In genomic region chr8:11043591-11043990, GRCm38 (mm10) we compare ENCODE assay signal across 21 mouse cellular contexts. TPM values are rescaled to one million over a fixed set of nuclear protein-coding genes. Genes with fewer than 3 reads are reported as not detected.
A peak's percentile ranks its signal among the peaks of the same experiment; 100 is the strongest.
DNase-seq lines count a peak whose midpoint lies in the region; ATAC-seq and TF ChIP-seq lines count a peak whose summit lies in the region.
"Had no signal": no experiment of that assay in that cellular context is flagged by ENCODE, and none has a peak within 500 bp of the region (broad histone marks: within the 10 kb centered on the region; RNA-seq: fewer than 3 reads in every experiment).

No protein-coding gene starts in this region.

- no peak for ATAC-seq in hindbrain, embryonic 13.5 days (ENCODE audit: low FRiP score)
- no peak for ATAC-seq in hindbrain, embryonic 12.5 days (ENCODE audit: low FRiP score)
- peak; percentile 51; the same call in 1 of the 2 replicates for ATAC-seq in embryonic facial prominence, embryonic 15.5 days (ENCODE audit: insufficient number of reproducible peaks, low FRiP score, low TSS enrichment, low read depth)
- peak; percentile 75 for ATAC-seq in limb, embryonic 14.5 days (ENCODE audit: low FRiP score, low read depth)
- ATAC-seq: activated CD4-positive, CD25-positive, alpha-beta regulatory T cell, adult 4 months; CD4-positive, CD25-positive, alpha-beta regulatory T cell, adult 4 months; forebrain, embryonic 15.5 days; intestine, embryonic 15.5 days had no signal

- H3K27ac ChIP-seq in hindbrain, embryonic 13.5 days, result peak overlapping the region; percentile 37; the same call in 1 of the 2 replicates
- H3K27ac ChIP-seq in hindbrain, embryonic 12.5 days, result no peak overlapping the region
- peak overlapping the region; percentile 65 for H3K27ac ChIP-seq in embryonic facial prominence, embryonic 15.5 days (replicated peaks)
- H3K27ac ChIP-seq in limb, embryonic 14.5 days (replicated peaks; ENCODE audit: low read depth, low read length), result 0 out of 2 replicates have a peak overlapping the region, but pooled peaks have one; percentile 19
- H3K27ac ChIP-seq: forebrain, embryonic 15.5 days; hindbrain, embryonic 14.5 days; intestine, embryonic 15.5 days; kidney, postnatal 0 days; layer of hippocampus, adult 2 months; liver, embryonic 12.5 days had no signal

- H3K9ac ChIP-seq in hindbrain, embryonic 13.5 days, result no peak overlapping the region
- H3K9ac ChIP-seq in hindbrain, embryonic 12.5 days, result no peak overlapping the region
- no peak overlapping the region for H3K9ac ChIP-seq in embryonic facial prominence, embryonic 15.5 days
- H3K9ac ChIP-seq in limb, embryonic 14.5 days (ENCODE audit: low read depth, low read length, severe bottlenecking), result no peak overlapping the region
- H3K9ac ChIP-seq: forebrain, embryonic 15.5 days; hindbrain, embryonic 14.5 days; intestine, embryonic 15.5 days; liver, embryonic 12.5 days; midbrain, embryonic 12.5 days had no signal

- 75% methylated on average over 4 of the region's 4 CpGs for WGBS in hindbrain, embryonic 13.5 days
- WGBS in hindbrain, embryonic 12.5 days, result 62% methylated on average over 4 of the region's 4 CpGs
- WGBS in embryonic facial prominence, embryonic 15.5 days, result 41% methylated on average over 4 of the region's 4 CpGs
- 24% methylated on average over 4 of the region's 4 CpGs for WGBS in limb, embryonic 14.5 days

- intact Hi-C loops in left cerebral cortex, postnatal 4 days (cut with DNase I), result no loop called here

- no peaks in the 10 kb centered on the region for H3K36me3 ChIP-seq in hindbrain, embryonic 13.5 days
- H3K36me3 ChIP-seq in hindbrain, embryonic 12.5 days, result no peaks in the 10 kb centered on the region
- H3K36me3 ChIP-seq in embryonic facial prominence, embryonic 15.5 days, result no peaks in the 10 kb centered on the region
- H3K36me3 ChIP-seq in limb, embryonic 14.5 days (ENCODE audit: control insufficient read depth, insufficient read depth, low read length), result no peaks in the 10 kb centered on the region
- H3K36me3 ChIP-seq: forebrain, embryonic 15.5 days; intestine, embryonic 15.5 days; liver, embryonic 12.5 days; midbrain, embryonic 12.5 days had no signal

- no peaks in the 10 kb centered on the region for H3K27me3 ChIP-seq in hindbrain, embryonic 13.5 days
- H3K27me3 ChIP-seq in hindbrain, embryonic 12.5 days, result no peaks in the 10 kb centered on the region
- no peaks in the 10 kb centered on the region for H3K27me3 ChIP-seq in embryonic facial prominence, embryonic 15.5 days
- H3K27me3 ChIP-seq in limb, embryonic 14.5 days (ENCODE audit: control insufficient read depth, insufficient read depth, low read length), result no peaks in the 10 kb centered on the region
- H3K27me3 ChIP-seq: forebrain, embryonic 15.5 days; intestine, embryonic 15.5 days; liver, embryonic 12.5 days; midbrain, embryonic 12.5 days had no signal

- peak; percentile 34 for DNase-seq in adrenal gland, postnatal 14 days
- DNase-seq in adrenal gland, postnatal 36 days, result no peak
- DNase-seq in limb, embryonic 14.5 days (ENCODE audit: low spot score), result peak; percentile 19
- DNase-seq in left cerebral cortex, postnatal 4 days, result no peak
- DNase-seq: cerebellum, adult 8-10 months; heart, postnatal 10 days; lung, adult 2 months; retina, postnatal 1 day; right cerebral cortex, postnatal 4 days had no signal

- H3K4me1 ChIP-seq in hindbrain, embryonic 13.5 days (replicated peaks), result peaks cover 11% of the 10 kb centered on the region
- peaks cover 15% of the 10 kb centered on the region for H3K4me1 ChIP-seq in hindbrain, embryonic 12.5 days
- peaks cover 13% of the 10 kb centered on the region for H3K4me1 ChIP-seq in embryonic facial prominence, embryonic 15.5 days
- peaks cover 12% of the 10 kb centered on the region for H3K4me1 ChIP-seq in limb, embryonic 14.5 days (ENCODE audit: control insufficient read depth, insufficient read depth, low read length)
- H3K4me1 ChIP-seq: forebrain, embryonic 15.5 days; midbrain, embryonic 12.5 days had no signal

- no peaks in the 10 kb centered on the region for H3K9me3 ChIP-seq in hindbrain, embryonic 13.5 days
- H3K9me3 ChIP-seq in hindbrain, embryonic 12.5 days (replicated peaks), result no peaks in the 10 kb centered on the region
- H3K9me3 ChIP-seq in embryonic facial prominence, embryonic 15.5 days (replicated peaks), result no peaks in the 10 kb centered on the region
- H3K9me3 ChIP-seq in limb, embryonic 14.5 days (ENCODE audit: control insufficient read depth, low read length), result no peaks in the 10 kb centered on the region
- H3K9me3 ChIP-seq: forebrain, embryonic 15.5 days; intestine, embryonic 15.5 days; liver, embryonic 12.5 days; midbrain, embryonic 12.5 days had no signal

- H3K4me3 ChIP-seq in hindbrain, embryonic 13.5 days, result no peak overlapping the region
- no peak overlapping the region for H3K4me3 ChIP-seq in hindbrain, embryonic 12.5 days
- no peak overlapping the region for H3K4me3 ChIP-seq in embryonic facial prominence, embryonic 15.5 days (replicated peaks)
- H3K4me3 ChIP-seq in limb, embryonic 14.5 days (replicated peaks; ENCODE audit: low read length), result no peak overlapping the region
- H3K4me3 ChIP-seq: forebrain, embryonic 15.5 days; intestine, embryonic 15.5 days; layer of hippocampus, adult 2 months; liver, embryonic 12.5 days; midbrain, embryonic 12.5 days had no signal

- H3K4me2 ChIP-seq in hindbrain, embryonic 13.5 days, result no peak overlapping the region
- no peak overlapping the region for H3K4me2 ChIP-seq in hindbrain, embryonic 12.5 days (replicated peaks)
- H3K4me2 ChIP-seq in embryonic facial prominence, embryonic 15.5 days (replicated peaks), result no peak overlapping the region
- H3K4me2 ChIP-seq in limb, embryonic 14.5 days (replicated peaks; ENCODE audit: low read depth, low read length, severe bottlenecking), result no peak overlapping the region
- H3K4me2 ChIP-seq: forebrain, embryonic 15.5 days; hindbrain, embryonic 14.5 days; intestine, embryonic 15.5 days; liver, embryonic 12.5 days; midbrain, embryonic 12.5 days had no signal

- TF ChIP-seq POLR2A in limb, embryonic 14.5 days (IDR thresholded peaks at IDR 0.05; ENCODE audit: borderline replicate concordance, extremely low read depth, insufficient read depth, insufficient read length), result no peak

RNA-seq across cellular contexts. Expression of gene Irs2, which starts 35.3 kb away (rescaled TPM):
- total RNA-seq in adrenal gland, postnatal 14 days (2021), result 28.2 and 49.7 TPM in 2 replicates
- 10 to 100 TPM; 47.4 to 60.1 TPM for total RNA-seq in adrenal gland, postnatal 36 days (2021)
- polyA plus RNA-seq in hindbrain, embryonic 13.5 days (2015; fragmentation: Nextera tagmentation; extraction: Ambion mirVana), result 4.5 and 4.6 TPM in 2 replicates
- 9.8 and 10.4 TPM in 2 replicates for polyA plus RNA-seq in hindbrain, embryonic 12.5 days (2016; fragmentation: Nextera tagmentation; extraction: Ambion mirVana)
- polyA plus RNA-seq in embryonic facial prominence, embryonic 15.5 days (2015; fragmentation: Nextera tagmentation; extraction: Ambion mirVana), result 7.4 and 7.9 TPM in 2 replicates
- 14.4 and 21.3 TPM in 2 replicates for polyA plus RNA-seq in limb, embryonic 14.5 days (2012; rRNA removed)
- 9.7 and 11.8 TPM in 2 replicates for polyA plus RNA-seq in limb, embryonic 14.5 days (2014; fragmentation: Nextera tagmentation; extraction: Ambion mirVana)
- 10 to 100 TPM; 35.8 to 37.0 TPM for total RNA-seq in left cerebral cortex, postnatal 4 days (2021)

Comparison
In these comparisons a context has a peak if more than half of its experiments do, and no peak if none do; other contexts are left out.
1. DNase-seq: peak in adrenal gland, postnatal 14 days (single experiment) and limb, embryonic 14.5 days (single experiment); none in adrenal gland, postnatal 36 days (0 of 2) and left cerebral cortex, postnatal 4 days (single experiment).
2. ATAC-seq: peak in embryonic facial prominence, embryonic 15.5 days (single experiment) and limb, embryonic 14.5 days (single experiment); none in hindbrain, embryonic 13.5 days (single experiment) and hindbrain, embryonic 12.5 days (single experiment).